Mouse (Mus musculus): ENCODE data around the gene Ptprn2.

The Ptprn2 gene

DNA sequence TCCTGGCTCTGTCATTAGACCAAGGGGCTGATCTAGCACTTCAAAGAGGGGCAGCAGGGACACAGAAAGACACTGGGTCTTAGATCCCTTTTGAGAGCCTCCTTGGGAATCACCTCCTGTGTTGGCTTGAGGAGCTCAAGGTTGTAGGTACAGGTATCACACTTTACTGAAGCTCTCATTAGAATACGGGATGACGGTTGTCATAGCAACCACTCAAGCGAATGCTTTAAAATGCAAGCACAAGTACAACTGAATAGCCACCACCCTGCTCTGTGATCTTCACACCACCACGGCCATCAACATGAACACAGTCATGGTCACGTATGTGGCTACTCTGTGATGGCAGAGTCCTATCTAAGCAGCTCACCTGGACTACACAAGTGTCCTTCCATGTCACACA lies 789.1 kb downstream of the Ptprn2 start:
- no peak for DNase-seq

DNA sequence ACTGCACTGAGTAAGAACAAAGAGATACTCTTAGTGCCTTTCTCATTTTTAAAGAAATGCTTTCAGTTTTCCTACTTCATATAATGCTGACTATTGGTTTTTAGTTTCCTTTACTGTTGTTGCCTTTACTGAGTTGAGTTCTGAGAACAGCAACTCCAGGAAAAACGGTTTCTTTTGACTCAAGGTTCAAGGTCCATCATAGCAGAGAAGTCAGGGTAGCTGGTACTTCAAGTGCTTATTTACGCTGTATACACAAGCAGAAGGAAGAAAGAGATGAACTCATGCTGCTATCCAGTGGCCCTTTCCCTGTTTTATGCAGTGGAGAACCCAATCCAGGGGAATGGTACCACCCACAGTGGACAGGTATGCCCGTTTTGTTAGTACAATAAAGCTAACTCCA lies 795.3 kb downstream of the Ptprn2 start:
- no peak for DNase-seq

DNA sequence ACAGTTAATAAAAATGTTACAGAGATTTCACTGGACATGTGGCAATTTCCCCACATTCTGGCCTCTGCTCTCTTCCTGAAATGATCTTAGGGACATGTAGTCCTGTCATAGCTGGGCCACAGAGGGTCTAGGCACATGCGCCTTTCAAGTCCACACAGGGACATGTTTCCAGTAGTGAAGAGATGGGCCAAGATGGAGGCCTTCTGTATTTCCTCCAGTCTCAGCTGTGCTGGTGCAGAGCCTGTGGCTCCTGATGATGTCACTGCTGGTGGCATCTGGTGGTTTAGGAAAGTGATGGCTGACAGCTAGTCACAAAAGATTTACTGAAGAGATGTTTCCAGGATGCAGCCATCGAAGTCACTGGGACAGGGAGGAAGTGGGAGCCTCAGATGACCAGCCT lies 797.1 kb downstream of the Ptprn2 start:
- DNase-seq, result no peak

- no peak for DNase-seq
These were observed 801.9 kb downstream of the Ptprn2 start for GRCm38 (mm10) chr12:117287456-117287855.

GRCm38 (mm10) chr12:117291943-117292342 lies 806.4 kb downstream of the Ptprn2 start:
- no peak for DNase-seq

DNA sequence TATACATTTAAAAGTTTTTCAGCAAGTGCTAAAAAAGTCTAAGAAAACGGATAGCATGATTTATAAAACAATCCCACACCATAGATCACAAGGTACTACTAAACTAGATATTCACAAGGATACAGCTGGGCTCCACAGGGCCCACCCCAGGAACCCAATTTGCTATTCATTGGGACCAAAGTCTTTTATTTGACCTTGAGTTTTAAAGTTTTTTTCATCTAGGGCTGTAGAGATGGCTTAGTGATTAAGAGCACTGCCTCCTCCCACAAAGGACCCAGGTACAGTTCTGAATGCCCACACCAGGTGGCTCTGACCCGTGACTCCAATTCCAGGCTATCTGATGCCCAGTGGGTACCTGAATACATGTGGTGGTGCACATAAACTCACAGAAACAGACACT lies 811.3 kb downstream of the Ptprn2 start:
- DNase-seq, result no peak

- no peak for DNase-seq
These were observed 813.6 kb downstream of the Ptprn2 start for GRCm38 (mm10) chr12:117299084-117299483.

- no peak for DNase-seq
These were observed 819.5 kb downstream of the Ptprn2 start for GRCm38 (mm10) chr12:117304751-117305624.

DNA sequence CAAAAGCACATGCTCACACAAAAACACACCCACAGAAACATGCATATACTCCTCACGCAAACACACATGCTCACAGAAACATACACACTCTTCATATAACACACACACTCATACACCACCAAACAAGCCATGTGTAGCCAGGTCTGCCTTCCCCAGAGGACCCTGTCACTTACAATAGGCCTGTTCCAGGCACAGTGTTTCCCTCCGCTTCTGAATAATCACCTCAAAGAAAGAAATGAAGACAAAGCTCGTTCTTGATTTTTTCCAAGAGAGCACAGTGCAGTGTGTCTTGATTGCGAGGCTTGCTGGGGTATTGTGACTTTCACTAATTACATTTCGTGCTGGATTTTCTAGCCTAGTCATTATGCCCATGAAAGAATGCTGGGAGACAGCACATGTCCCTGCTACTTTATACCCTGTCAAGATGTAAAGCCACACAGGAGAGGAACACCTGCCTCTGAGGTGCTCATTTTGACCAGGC lies 820.1 kb downstream of the Ptprn2 start:
- DNase-seq, result no peak

DNA sequence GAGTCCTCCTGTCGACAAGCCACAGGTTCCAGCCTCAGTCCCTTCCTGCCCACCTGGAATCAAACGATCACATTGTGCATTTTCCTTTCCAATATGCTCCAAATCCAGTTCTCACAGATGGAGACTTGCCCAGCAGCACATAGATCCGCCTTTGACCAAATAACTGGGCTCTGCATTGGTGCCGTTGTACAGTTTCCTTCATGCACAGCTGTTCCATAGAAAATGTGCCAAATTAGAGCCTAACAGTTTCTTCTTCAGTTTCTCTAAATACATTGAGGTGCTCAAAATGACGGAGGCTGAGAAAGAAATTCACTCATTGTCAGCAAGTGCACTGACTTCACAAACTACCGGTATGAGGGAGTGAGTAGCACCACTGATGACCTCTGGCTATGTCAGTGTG lies 826.6 kb downstream of the Ptprn2 start:
- DNase-seq, result no peak

GRCm38 (mm10) chr12:117314987-117315386 lies 829.5 kb downstream of the Ptprn2 start:
- DNase-seq, result no peak

DNA sequence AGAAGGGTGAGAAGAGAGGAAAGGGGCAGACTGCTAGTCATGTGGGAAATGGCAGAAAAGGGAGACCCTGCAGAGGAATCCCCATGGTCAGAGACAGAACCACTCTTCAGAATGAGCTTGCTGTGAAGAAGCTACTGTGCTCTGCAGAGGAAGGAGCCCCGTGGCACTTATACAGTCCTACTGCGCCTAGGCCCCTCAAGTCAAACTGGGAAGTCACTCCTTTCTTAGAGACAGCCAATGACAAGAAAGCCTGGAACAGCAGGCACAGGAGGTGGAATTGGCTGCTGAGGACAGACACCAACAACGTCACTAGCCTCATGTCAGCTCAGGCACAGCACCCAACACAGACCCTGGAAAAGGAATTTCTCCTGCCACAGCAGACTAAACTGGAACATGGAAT lies 830.1 kb downstream of the Ptprn2 start:
- DNase-seq, result no peak

- no peak for DNase-seq
These were observed 832.7 kb downstream of the Ptprn2 start for GRCm38 (mm10) chr12:117318229-117318628.

GRCm38 (mm10) chr12:117323017-117323416 lies 837.5 kb downstream of the Ptprn2 start:
- DNase-seq, result no peak
